Mouse (Mus musculus): ENCODE measurements around the gene Cars2. TPM values are rescaled to one million over a fixed set of nuclear protein-coding genes. Genes with fewer than 3 reads are reported as not detected.
A peak's percentile ranks its signal among the peaks of the same experiment; 100 is the strongest.

The Cars2 gene
- 25.9 and 29.7 TPM in 2 replicates for polyA plus RNA-seq (2015; fragmentation: Nextera tagmentation; extraction: Ambion mirVana)

DNA sequence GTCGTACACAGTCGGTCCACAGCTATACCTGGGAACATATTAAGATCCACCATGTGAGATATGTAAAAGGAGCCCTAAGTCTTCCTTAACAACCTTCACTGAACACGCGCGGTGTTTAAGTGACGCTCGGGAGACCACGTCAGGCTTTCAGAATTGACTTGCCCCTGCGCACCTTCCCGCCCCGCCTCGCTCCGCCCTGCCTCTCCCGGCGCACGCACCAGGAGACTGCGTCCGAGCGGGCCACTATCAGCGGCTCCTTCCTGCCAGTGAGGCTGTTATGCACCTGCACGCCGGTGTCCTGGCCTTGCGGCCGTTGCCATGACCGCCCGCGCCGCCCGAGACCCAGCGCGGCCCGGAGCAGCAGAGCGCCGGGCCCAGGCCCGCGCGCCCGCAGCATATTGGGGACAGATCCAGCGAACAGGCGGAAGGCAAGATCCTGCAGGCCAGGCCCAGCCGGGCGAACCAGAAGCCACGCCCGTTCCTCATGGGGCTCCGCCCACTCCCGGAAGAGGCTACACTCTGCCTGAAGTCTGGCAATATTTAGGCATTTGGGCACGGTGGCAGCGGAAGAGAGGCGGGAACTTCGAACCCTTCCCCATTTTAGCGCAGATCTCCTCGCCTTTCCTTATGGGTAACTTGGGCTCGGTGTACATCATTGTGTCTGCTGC, at the start of gene Cars2:
TSS of gene Cars2 (minus strand) at position 503 of the 668 bp plus-strand sequence.
- peak within 1 kb of the TSS; percentile 67 for H3K4me2 ChIP-seq
- H3K9ac ChIP-seq, result peak within 1 kb of the TSS; percentile 69
- peak; percentile 68 for ATAC-seq (ENCODE audit: insufficient number of reproducible peaks, low FRiP score, low TSS enrichment, low read depth)
- H3K27me3 ChIP-seq, result no peaks in the 10 kb centered on the region
- peak within 1 kb of the TSS; percentile 70 for H3K4me3 ChIP-seq
- peak within 1 kb of the TSS; percentile 93 for H3K27ac ChIP-seq
- WGBS, result under 1% methylated on average over 53 of the region's 53 CpGs
- H3K9me3 ChIP-seq, result no peaks in the 10 kb centered on the region
- H3K4me1 ChIP-seq, result peaks cover 20% of the 10 kb centered on the region
- H3K36me3 ChIP-seq, result peaks cover 26% of the 10 kb centered on the region

DNA sequence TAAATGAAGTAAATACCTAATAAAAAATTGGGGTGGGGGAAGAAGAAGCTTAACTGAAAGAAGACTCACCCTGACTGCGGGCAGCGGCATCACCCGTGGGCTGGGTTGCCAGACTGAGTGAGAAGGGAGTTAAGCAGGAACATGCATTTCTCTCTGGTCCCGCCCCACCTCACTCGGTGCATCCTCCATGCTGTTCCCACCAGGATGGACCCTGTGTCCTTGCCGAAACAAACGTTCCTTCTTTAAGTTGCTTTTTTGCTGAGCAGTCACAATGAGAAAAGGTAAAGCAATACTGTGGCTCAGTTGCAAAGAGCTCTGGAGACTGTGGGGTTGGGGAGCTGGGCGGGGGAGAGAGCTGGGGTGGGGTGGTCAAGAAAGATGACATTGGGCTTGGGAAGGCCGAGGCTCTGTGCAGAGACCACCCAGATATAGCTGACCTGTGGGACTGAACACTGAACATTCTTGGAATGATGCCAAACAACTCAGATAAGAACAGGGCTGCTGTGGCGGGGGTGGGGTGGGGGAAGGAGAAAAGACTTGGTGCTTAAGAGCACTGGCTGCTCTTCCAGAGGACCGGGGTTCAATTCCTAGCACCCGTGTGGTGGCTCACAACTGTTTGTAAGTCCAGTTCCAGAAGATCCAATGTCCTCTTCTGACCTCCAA, 42.8 kb upstream of the Cars2 start:
- no peaks in the 10 kb centered on the region for H3K36me3 ChIP-seq
- no peaks in the 10 kb centered on the region for H3K9me3 ChIP-seq
- H3K4me2 ChIP-seq, result no peak overlapping the region
- no peak for ATAC-seq (ENCODE audit: insufficient number of reproducible peaks, low FRiP score, low TSS enrichment, low read depth)
- H3K4me3 ChIP-seq, result no peak overlapping the region
- 71% methylated on average over 12 of the region's 12 CpGs for WGBS
- H3K27me3 ChIP-seq, result no peaks in the 10 kb centered on the region
- H3K27ac ChIP-seq, result no peak overlapping the region
- H3K9ac ChIP-seq, result no peak overlapping the region
- peaks cover 7% of the 10 kb centered on the region for H3K4me1 ChIP-seq

DNA sequence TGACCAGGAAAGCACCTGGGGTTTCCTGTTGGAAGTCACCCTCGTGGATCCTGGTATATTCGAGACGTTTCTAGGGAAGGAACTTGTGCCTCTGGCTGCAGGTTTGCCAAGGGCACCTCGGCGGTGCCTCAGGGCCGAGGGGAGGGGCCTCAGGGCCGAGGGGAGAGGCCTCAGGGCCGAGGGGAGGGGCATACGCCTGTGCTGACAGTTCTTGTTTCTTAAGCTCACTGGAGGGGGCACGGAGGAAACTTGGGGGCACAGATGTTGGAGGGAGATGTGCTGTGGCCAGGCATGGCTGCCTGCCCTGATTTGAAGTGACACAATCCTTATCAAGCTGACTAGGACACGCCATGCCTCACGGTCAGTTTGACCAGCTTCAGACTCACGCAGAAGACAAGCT, 41.7 kb upstream of the Cars2 start:
- Histone ChIP-seq H3K9ac (no peak overlapping the region), H3K4me1 (peaks cover 7% of the 10 kb centered on the region), H3K27ac (no peak overlapping the region), H3K27me3 (no peaks in the 10 kb centered on the region), H3K4me3 (no peak overlapping the region), H3K4me2 (no peak overlapping the region), H3K9me3 (no peaks in the 10 kb centered on the region), H3K36me3 (no peaks in the 10 kb centered on the region)
- WGBS, result 45% methylated on average over 13 of the region's 13 CpGs
- ATAC-seq (ENCODE audit: insufficient number of reproducible peaks, low FRiP score, low TSS enrichment, low read depth), result no peak

DNA sequence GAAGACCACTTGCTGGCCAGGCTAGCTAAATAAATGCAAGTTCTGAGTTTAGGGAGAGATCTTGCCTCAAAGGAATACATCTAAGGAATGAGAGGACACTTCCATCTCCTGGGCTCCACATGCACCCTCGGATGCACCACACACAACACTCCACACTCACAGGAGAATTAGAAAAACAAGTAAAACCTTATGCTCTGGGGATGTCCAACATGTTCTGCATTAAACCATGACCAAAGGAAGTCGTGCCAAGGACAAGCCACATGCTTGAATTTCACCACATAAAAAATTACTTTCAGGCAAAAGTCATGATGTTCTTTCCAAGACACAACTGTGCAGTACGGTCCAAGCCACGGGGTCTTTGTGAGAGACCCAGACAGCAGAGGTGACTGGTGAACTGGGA, 41.3 kb upstream of the Cars2 start:
- ATAC-seq (ENCODE audit: insufficient number of reproducible peaks, low FRiP score, low TSS enrichment, low read depth), result no peak
- H3K27ac ChIP-seq, result no peak overlapping the region
- H3K4me1 ChIP-seq, result peaks cover 7% of the 10 kb centered on the region
- H3K4me3 ChIP-seq, result no peak overlapping the region
- H3K27me3 ChIP-seq, result no peaks in the 10 kb centered on the region
- no peaks in the 10 kb centered on the region for H3K9me3 ChIP-seq
- 58% methylated on average over 4 of the region's 4 CpGs for WGBS
- no peak overlapping the region for H3K9ac ChIP-seq
- no peaks in the 10 kb centered on the region for H3K36me3 ChIP-seq
- H3K4me2 ChIP-seq, result no peak overlapping the region

DNA sequence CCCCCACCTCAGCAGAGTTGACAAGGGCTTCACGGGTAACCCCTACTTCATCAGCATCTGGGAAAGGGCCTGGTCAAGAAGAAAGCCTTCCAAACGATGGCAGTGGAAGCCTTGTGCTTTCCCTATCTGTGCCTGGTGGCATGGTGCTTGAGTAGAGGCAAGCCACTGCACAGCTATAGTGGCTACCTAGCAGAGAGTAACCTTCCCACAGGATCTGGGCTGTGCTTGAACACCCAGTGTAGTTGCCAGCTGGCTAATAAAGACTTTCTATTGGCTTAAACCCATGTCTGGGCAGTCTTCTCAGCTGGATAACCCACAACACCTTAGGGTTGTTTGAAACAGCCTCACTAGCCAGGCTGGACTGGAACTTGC, 35.8 kb upstream of the Cars2 start:
- peak overlapping the region; percentile 90 for H3K27ac ChIP-seq
- 20% methylated on average over 2 of the region's 2 CpGs for WGBS
- no peaks in the 10 kb centered on the region for H3K9me3 ChIP-seq
- H3K9ac ChIP-seq, result no peak overlapping the region
- H3K36me3 ChIP-seq, result no peaks in the 10 kb centered on the region
- H3K4me2 ChIP-seq, result no peak overlapping the region
- H3K4me3 ChIP-seq, result no peak overlapping the region
- H3K27me3 ChIP-seq, result no peaks in the 10 kb centered on the region
- H3K4me1 ChIP-seq, result peaks cover 17% of the 10 kb centered on the region
- no peak for ATAC-seq (ENCODE audit: insufficient number of reproducible peaks, low FRiP score, low TSS enrichment, low read depth)

DNA sequence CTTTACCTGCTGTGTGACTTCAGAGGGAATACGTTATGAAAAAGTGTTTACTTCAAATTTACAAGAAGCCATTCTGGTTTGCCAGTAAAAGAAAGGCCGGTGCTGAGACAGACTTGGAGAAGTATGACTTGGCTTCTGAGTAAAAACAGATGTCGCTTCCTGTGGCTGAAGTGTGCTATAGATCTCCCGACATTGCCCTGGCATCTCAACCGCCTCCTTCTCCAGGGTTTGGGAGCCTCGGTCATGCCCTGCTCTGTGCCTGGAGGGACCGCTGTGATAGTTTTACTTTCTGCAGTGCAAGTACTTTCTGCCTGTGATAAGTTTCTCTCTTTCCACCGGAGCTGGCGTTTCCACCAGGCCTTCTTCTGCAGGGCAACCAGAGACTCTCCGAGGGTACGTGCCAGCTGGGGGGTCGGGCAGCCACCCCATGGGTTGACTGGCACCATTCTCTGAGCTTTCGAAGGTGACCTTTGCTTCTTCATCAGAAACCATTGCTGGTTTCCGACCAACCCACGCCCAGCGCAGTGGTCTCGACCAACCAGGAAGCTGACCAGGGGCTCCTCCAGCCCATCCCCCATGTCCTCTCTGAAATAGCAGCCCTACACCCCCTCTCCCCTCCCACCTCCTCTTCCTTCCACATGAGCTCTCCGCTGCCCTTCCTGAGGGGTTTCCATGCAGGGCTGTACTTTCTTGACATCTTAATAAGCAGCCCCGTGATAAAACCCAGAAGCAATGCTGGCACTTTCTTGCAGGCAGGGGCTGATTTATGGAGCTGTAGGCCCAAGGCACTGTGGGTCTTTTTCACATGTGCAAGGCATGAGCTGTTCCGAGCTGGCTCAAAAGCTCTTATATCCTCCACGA, 35.2 kb upstream of the Cars2 start:
- Histone ChIP-seq H3K4me2 (peak overlapping the region; percentile 39), H3K9ac (no peak overlapping the region)

DNA sequence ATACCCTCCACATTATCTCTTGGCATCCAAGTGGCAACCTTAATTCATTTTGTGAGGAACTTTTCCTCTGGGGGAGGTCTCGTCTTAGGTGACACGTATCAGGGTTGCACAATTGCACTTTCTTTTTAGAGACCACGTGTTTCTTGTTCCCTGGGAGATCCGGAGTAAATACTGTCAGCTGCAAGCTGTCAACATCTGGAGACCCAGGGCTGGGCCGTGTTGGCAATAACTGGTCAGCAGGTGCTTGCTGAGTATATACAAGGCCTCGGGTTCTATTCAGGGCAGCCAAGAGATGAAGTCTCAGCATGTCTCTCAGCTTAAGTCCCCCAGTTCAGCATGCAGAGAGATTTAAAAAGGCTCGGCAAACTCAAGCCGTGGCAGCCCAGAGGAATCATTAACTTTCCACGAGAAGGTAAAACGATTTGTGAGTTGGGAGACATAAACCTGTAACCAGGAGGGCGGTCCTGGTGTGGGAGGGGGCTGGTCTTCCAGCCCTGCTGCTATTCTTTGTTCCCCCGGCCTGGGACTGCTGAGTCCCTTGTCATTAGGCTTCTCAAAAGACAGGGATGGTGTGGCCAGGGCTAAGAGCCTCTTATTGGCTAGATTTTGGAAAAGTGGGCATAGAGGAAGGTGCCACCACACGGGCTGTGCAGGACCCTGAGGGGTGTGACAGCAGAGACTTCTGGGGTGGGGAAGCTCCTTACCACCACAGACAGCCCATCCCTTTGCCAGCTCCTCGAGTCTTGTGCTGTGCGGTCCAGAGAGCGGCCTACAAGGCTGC, 25.2 kb upstream of the Cars2 start:
- H3K9ac ChIP-seq, result no peak overlapping the region
- no peak overlapping the region for H3K4me3 ChIP-seq
- peak overlapping the region; percentile 69 for H3K27ac ChIP-seq
- 37% methylated on average over 16 of the region's 16 CpGs for WGBS
- no peak; the same call in 1 of the 2 replicates for ATAC-seq (ENCODE audit: insufficient number of reproducible peaks, low FRiP score, low TSS enrichment, low read depth)
- peaks cover 21% of the 10 kb centered on the region for H3K4me1 ChIP-seq
- H3K27me3 ChIP-seq, result no peaks in the 10 kb centered on the region
- no peak overlapping the region for H3K4me2 ChIP-seq
- H3K9me3 ChIP-seq, result no peaks in the 10 kb centered on the region
- H3K36me3 ChIP-seq, result no peaks in the 10 kb centered on the region

More for the DNA sequence above, 35.2 kb upstream of the Cars2 start:
- H3K27me3 ChIP-seq, result no peaks in the 10 kb centered on the region
- ATAC-seq (ENCODE audit: insufficient number of reproducible peaks, low FRiP score, low TSS enrichment, low read depth), result peak; percentile 84; the same call in 1 of the 2 replicates
- no peaks in the 10 kb centered on the region for H3K9me3 ChIP-seq
- peak overlapping the region; percentile 90 for H3K27ac ChIP-seq
- no peak overlapping the region for H3K4me3 ChIP-seq
- WGBS, result 28% methylated on average over 21 of the region's 21 CpGs
- no peaks in the 10 kb centered on the region for H3K36me3 ChIP-seq
- peaks cover 17% of the 10 kb centered on the region for H3K4me1 ChIP-seq

DNA sequence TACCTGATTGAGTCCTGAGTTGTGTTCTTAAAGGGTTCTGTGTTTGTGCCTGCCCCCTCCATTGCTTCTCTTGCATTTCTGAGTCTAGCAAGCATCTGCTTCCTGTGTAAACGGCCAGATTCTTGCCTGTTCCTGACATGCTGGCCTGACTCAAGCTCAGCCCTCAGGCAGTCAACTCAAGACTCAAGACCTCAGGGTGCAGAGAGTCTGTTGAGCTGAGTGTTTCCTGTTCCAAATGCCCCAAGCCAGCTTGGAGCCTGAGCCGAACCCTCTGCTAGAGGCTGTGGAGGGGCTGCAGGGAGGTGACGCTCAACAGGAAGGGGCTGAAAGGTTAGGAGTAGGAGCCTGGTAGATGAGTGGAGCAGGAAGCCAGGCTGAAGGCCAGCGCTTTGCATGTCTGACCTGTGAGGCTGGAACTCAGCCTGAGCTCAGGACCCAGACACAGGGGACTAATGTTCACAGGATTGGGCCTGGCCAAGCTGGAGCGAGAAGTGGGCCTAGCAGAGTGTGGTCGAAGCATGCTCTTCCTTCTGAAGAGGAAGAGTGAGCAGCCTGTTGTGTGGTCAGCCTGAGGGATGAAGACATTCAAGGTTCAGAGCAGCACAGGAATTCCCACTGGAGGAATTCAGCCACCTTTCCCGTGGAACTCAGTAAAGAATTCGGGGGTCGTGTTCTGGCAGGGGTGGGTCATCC, 24.5 kb upstream of the Cars2 start:
- no peak overlapping the region for H3K9ac ChIP-seq
- 43% methylated on average over 9 of the region's 9 CpGs for WGBS
- no peaks in the 10 kb centered on the region for H3K36me3 ChIP-seq
- no peaks in the 10 kb centered on the region for H3K27me3 ChIP-seq
- no peak overlapping the region for H3K4me3 ChIP-seq
- H3K4me1 ChIP-seq, result peaks cover 22% of the 10 kb centered on the region
- no peak overlapping the region for H3K4me2 ChIP-seq
- peak overlapping the region; percentile 69 for H3K27ac ChIP-seq
- no peaks in the 10 kb centered on the region for H3K9me3 ChIP-seq
- no peak for ATAC-seq (ENCODE audit: insufficient number of reproducible peaks, low FRiP score, low TSS enrichment, low read depth)

DNA sequence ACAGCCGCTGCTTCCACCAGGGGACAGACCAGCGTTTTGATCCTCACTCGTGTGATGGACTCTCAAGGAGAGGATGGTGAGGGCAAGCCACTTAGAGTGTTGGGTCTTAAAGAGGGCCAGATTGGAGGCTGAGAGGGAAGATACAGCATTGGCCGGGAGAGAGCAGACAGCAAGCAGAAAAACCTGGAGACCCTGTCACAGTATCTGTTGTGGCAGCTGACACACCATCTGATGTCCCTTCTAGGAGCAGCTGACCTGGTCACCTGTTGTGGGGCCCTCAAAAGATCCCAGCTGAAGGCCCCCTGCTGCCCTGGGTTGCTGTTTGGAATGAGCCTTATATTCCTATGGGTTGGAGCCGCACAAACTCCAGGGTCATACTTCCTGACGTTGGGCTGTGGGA, 21.8 kb upstream of the Cars2 start:
- peaks cover 3% of the 10 kb centered on the region; the same call in 1 of the 2 replicates for H3K36me3 ChIP-seq
- H3K9ac ChIP-seq, result no peak overlapping the region
- H3K27me3 ChIP-seq, result no peaks in the 10 kb centered on the region
- H3K4me3 ChIP-seq, result no peak overlapping the region
- no peaks in the 10 kb centered on the region for H3K9me3 ChIP-seq
- no peak overlapping the region for H3K4me2 ChIP-seq
- no peak overlapping the region for H3K27ac ChIP-seq
- peaks cover 36% of the 10 kb centered on the region for H3K4me1 ChIP-seq
- ATAC-seq (ENCODE audit: insufficient number of reproducible peaks, low FRiP score, low TSS enrichment, low read depth), result no peak
- WGBS, result 77% methylated on average over 6 of the region's 6 CpGs

DNA sequence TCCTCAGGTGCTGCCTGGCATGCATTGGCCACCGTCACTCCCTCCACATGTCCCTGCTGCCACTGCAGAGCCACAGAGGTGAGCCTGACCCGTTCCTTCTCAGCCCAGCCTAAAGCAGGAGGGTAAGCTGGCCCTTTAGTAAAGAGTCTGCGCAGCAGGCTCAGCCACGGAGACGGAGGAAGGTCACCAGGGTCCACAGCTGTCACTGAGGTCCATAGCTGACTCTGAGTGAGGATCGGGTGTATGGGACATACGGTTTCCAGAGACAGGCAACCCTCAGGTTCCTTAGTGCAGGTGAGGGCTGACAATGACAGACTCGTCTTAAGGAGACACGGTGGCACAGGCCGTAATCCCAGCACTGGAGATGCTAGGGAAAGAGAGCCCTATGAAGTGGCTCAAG, 21.4 kb upstream of the Cars2 start:
- WGBS, result 83% methylated on average over 10 of the region's 10 CpGs

DNA sequence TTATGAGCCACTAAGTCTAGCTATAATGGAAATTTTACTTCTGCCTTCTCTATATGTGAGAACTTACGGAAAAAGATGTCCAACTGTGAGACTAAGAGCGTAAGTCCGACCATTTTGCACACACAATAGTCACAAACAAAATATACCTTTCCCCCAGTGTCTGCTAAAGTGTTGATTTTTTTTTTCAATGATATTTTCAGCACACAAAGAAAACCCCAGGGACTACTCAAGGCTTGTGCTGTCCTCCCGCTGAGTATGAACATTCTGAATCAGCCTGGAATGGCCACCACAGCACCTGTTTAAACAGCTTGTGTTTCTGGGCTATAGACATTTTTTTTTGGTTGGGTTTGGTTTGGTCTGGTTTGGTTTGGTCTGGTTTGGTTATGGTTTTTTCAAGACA, 20.2 kb upstream of the Cars2 start:
- Histone ChIP-seq H3K27ac (no peak overlapping the region), H3K4me3 (no peak overlapping the region), H3K36me3 (peaks cover 14% of the 10 kb centered on the region), H3K9ac (no peak overlapping the region), H3K4me2 (no peak overlapping the region), H3K9me3 (no peaks in the 10 kb centered on the region), H3K4me1 (peaks cover 29% of the 10 kb centered on the region), H3K27me3 (no peaks in the 10 kb centered on the region)
- no peak for ATAC-seq (ENCODE audit: insufficient number of reproducible peaks, low FRiP score, low TSS enrichment, low read depth)
- 90% methylated on average over 4 of the region's 4 CpGs for WGBS

More for the DNA sequence above, 21.4 kb upstream of the Cars2 start:
- H3K4me1 ChIP-seq, result peaks cover 36% of the 10 kb centered on the region
- H3K27ac ChIP-seq, result no peak overlapping the region
- H3K4me2 ChIP-seq, result no peak overlapping the region
- H3K27me3 ChIP-seq, result no peaks in the 10 kb centered on the region
- H3K4me3 ChIP-seq, result no peak overlapping the region
- H3K9ac ChIP-seq, result no peak overlapping the region
- no peaks in the 10 kb centered on the region for H3K9me3 ChIP-seq
- H3K36me3 ChIP-seq, result peaks cover 5% of the 10 kb centered on the region
- ATAC-seq (ENCODE audit: insufficient number of reproducible peaks, low FRiP score, low TSS enrichment, low read depth), result no peak
